Mouse (Mus musculus) layer of hippocampus, adult 9-10 months (tissue): ENCODE results near the gene Pagr1b.

Source experiments
- DNase-seq: peaks from one replicate; pipeline ENCODE4 v3.0.0; 2022; ENCODE audit warnings: low spot score

Pagr1b gene

DNA sequence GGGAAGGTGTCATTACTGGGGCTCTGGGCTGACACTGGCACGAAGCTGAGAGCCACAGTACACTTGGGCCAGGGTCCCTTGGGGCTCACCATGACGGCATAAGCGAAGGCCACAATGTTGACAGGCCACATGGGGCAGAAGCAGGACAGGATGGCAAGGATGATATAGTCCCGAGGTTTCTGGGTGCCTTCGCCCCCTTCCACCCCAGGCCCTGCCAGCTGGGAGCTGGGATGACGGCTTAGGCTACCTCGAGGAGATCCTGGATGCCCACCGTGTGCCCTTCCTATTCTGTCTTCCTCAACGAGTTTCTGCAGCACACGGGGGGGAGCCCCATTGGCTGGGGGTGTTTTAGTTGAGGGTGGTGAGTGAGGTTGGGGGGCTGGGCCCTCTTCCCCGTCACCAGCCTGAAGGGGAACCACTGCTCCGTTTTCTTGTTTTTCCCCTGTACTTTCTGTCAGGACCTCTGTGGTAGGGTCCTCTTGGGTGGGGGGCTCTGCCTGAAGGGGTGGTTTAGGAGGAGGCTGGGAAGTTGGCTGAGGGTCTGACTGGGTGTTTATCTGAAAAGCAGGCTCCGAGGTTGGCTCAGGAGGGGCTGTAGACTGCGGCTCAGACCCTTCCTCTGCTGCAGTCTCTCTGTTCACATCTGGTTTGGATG lies 3.1 kb upstream of the Pagr1b start:
- DNase-seq = no peak

DNA sequence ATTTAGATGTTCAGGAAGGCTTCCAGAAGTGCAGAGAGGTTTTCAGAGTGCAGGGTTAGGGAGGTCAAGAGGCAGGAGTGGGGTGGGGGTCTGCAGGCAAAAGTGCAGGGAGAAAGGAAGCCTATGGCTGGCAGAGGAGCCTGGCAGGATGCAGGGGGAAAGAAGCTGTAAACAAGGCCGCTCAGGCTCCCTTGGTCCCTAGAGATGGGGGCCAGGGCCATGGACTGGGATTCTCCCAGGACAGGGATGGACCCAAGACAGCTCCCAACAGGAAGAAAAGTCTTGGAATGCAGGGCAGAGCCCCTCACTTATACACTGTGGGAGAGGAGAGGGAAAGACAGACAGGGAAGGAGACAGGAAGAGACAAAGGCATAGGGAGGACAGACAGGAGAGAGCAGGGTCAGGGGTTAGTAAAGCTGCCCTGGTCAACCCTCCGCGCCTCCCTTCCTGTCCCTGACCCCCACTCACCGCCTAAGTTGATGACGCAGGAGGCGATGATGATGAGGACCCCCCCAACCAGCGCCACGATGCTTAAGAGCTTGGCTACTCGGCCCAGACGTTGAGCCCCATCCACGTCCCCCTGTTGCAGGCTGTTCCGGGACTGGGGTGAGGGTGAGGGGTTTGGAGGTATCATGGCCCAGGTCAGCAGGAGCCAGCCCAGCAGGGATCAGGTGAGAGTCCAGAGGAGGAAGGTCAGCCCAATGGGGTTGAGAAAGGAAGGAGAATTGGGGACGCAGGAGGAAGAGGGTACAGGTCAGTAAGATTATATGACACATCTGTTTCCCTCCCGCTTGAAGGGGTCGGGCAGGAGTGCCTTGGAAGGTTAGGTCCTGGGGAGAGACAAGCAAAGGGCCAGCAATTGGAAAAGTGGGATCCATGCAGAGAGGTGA lies 2.4 kb upstream of the Pagr1b start:
- no peak for DNase-seq

DNA sequence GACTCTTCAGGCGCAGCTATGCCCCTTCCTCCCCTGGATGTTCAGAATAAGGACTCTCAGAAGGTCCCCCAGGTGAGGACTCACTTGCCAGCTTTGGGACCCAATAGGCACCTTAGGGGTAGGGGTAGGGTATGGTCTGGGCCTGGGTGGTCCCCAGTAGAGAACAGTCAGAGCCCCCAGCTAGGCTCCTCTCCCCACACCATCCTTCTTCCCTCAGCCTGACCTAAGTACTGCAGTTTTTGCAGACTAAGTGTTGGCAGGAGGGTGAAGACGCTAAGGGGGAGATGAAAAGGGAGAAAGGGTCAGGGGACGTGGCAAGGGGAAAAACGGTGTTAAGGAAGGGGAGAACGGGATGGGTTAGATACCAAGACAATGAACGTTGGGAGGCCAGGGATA lies 1.7 kb upstream of the Pagr1b start:
- DNase-seq = no peak

DNA sequence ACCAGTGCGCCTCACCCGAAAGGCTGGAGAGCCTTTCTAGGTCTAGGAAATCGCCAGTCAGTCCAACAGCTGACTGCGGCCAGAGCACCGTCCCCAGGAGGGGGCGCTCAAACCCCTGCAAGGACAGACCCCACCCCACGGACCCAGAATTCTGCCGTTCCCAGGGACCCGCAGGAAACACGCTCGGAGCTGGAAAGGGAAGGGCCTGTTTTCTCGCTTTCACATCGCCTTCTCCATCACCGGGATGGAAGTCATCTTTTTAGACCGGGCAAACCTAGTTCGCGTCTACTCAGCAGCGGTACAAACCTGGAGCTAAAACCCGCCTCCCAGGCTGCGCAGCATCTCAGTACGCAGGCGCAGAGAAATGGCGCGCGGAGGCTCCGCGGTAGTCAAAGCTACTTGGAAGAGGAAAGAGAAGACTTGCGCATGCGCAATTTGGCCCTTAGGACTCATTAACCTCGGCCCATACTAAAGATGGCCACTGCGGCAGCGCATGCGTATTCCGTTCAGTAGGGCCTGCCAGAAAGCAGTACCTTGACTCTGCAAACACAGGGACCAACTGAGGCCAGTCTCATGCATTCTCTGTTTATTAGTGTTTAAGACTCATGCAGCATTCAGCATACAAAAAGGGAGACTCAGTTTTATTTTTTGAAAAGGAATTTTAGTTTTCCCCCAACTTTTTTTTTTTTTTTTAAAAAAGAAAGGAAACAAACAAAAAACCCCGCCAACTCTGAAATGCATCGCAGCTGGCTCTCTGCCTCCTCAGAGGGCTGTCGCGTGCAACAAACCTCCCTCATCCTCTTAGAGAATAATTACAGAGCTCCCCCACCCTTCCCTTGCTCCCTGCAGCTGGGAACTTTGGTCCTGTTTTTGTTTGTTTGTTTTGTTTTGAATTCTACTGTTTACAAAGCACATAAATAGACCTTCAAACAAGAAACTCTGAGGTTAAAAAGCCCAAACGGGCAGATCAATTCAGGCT lies 976 bp upstream of the Pagr1b start, which contains the start of gene Pagr1a:
Gene Pagr1a, minus strand, starts transcription at position 382 of the 979 bp plus-strand sequence.
- peak; percentile 95 for DNase-seq

DNA sequence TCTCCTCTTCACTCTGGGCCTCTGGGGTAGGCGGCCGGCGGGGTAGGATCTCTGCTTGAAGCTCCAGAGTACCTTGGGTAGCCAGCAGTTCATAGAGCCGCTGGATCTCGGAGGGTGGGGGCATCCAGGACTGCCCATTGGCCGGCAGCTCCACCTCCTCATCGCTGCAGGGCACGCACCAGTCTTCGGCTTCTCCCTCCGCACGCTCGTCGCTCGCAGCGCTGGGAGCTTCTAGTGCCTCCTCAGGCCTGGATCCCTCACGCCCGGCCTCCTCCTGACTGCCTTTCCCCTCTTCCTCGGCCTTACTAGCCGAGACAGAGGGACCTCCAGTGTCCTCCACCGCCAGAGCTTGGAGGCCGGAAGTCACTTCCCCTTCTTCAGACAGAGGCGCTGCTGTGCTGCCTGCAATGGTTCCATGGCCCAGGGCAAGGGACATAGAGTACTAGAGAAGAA lies 228 bp upstream of the Pagr1b start:
- DNase-seq = no peak

DNA sequence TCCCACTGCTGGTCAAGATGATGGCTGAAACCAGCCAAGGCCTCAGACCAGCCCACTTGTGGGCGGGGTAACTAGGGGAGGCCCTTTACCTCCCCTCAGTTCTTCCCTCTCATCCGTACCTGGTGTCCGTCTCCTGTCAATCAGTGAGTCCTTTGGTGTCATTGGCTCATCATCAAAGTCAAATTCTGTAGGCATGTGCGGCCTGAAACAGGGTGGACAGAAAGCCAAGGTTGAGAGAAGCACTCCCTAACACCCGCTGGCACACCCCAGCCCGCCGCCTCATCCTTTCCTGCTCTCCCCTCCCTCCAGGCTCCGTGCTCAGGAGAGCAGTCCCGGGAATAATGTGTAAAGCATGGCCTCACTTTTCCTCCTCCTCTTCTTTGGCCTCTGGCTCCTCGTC lies 203 bp downstream of the Pagr1b start:
- no peak for DNase-seq

DNA sequence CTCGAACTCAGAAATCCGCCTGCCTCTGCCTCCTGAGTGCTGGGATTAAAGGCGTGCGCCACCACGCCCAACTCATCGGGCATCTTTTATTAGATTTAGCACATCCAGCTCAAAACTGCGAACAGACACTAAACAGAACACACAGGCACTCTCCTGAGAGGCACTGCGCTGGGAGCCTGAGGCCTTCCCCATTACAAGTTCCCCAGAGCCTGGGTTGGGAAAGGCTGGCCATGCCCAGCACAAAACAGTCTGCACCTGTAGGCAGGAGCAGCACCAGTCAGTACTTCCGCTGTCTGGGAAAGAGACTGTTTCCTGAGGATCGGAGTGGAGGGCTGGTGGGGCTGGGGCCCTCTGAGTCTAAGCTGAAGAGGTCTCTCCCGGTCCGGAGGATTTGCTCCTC lies 1.3 kb downstream of the Pagr1b start:
- DNase-seq = no peak

DNA sequence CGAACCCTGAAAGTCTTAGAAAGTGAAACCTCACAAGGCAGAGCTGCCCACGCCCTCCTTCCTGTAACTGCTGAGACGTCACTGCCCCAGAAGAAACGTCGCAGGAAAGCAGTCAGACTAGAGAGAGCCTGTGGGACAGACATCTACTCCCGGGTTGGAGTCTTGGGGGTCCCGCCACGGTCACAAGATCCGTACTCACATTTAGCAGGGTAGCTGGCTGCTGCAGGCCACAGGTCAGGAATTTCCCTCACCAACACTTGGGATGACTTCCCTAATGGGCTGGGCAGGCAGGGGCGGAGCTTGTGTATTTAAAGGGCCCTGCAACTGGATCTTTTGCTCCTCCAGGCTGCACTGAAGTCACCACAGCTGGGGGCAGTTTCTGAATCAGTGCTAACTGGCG lies 2.0 kb downstream of the Pagr1b start, which contains the start of gene Mvp:
Gene Mvp, minus strand, starts transcription at position 302 of the 400 bp plus-strand sequence.
- DNase-seq = no peak

DNA sequence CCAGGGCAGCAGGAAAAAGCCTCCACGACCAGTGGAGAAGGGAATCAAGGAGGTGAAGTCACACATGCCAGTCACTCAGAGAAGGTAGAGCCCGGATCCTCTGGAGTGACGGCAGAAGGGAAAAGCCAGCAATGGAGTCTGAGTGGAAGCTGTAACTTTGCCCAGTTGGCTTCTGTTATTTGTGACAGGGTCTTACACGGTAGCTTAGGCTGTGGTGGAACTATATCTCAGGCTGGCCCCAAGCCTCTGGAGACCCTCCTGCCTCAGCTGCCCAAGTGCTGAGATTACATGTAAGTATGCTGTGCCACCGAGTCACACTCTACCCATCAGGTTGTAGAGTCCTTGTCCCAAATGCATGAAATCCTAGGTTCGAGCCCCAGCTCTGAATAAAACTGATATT lies 2.9 kb downstream of the Pagr1b start:
- no peak for DNase-seq

DNA sequence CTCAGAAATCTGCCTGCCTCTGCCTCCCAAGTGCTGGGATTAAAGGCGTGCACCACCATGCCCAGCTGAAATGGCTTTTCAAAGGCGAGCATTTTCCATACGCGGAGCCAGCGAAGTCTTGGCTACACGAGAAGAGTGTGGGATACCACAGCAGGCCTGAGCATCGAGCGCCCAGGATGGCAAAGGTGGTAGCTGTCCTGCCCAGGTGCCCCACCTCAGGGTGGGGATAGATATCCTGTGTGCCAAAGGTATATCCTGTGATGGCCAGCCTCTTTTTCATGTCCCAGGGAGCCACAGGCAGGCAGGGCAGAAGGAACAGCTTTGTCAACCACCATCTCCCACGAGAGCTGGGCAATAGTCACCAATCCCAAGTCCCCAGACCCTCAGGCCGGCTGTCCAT lies 3.4 kb downstream of the Pagr1b start:
- no peak for DNase-seq

DNA sequence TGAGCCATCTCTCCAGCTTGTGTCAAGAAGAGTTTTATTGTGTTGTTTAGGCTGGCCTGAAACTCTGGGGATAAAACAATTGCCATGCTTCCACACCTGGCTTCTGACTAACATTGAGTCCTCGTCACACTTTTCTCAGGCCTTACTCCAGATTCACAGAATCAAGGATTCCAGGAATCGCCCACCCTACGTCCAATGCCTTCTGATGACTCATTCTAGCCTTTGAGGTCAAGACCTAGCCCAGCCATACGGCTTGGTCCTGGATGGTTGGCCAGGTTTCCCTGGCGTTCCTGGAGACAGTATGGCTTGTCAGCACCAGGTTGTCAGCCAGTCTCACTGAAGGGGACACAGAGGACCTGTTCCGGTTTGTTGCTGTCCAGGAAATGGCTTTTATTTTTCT lies 3.9 kb downstream of the Pagr1b start:
- DNase-seq = no peak

DNA sequence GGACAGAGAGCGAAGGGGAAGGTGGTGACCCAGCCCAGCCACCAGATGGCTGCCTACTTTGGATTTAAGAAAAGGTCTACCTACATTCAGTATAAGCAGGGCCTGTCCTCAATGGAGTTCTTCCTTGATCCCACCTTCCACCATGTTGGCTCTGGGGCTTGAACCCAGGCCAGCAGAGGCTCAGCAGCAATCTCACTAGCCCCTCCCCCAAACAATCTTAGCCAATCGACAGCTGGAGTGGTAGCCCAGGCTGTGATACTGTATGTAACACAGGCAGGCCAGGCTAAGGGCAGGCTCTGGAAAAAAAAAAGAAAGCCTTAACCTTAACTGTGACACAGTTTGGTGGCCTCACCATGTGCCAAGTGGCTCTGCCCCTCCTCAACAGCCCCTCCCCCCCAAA lies 4.6 kb downstream of the Pagr1b start:
- no peak for DNase-seq

DNA sequence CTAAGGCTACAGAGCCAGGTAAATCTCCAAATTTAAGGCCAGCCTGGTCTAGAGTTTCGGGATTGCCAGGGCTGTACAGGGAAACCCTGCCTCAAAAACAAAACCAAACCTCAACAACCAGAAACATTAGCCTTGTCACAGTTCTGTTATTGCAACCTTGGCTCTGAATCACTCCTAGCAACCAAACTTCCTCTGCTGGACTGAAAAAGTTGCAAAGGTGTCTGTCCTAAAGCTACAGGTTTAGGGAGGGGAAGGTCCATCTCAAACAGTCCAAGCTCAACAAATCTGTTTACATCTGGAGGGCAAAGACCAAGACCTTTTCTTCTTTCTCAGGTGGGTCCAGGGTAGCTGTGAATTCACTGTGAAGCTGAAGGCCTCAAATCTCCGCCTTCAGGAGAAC lies 5.2 kb downstream of the Pagr1b start:
- DNase-seq = no peak

DNA sequence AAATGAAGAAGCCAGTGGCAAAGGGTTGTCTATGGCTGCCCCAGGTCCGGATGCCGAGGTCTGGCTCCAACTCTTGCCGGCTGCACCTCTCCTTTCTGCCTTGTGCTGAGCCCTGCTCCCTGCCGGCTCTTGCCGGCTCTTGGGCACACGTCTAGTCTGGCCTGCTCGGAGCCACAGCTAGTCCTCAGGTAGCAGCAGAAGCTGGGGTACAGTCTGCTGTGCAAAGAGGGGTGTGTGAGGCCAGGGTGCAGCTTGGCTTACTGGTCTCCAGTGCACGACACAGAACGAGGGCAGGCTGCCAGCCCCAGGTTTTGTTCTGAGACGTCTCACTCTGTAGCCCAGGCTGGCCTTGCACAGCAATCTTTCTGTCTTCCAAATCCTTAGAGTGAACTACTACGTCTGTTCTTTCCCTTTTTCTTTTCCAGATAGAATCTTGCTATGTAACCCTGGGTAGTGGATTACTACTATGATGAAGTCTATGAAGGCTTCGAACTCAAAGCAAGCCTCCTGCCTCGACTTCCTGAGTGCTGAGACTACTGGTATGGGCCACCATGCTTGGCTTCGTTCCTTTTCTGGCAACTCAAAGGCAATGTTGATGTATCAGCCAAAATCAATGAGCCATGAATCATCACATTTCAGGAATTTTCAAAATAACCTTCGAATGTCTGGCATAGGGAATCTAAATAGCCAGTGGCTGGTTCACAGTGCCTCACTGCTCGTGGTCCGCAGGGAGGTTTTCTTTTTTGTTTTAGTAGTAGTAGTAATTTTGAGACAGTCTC lies 6.8 kb downstream of the Pagr1b start:
- no peak for DNase-seq

DNA sequence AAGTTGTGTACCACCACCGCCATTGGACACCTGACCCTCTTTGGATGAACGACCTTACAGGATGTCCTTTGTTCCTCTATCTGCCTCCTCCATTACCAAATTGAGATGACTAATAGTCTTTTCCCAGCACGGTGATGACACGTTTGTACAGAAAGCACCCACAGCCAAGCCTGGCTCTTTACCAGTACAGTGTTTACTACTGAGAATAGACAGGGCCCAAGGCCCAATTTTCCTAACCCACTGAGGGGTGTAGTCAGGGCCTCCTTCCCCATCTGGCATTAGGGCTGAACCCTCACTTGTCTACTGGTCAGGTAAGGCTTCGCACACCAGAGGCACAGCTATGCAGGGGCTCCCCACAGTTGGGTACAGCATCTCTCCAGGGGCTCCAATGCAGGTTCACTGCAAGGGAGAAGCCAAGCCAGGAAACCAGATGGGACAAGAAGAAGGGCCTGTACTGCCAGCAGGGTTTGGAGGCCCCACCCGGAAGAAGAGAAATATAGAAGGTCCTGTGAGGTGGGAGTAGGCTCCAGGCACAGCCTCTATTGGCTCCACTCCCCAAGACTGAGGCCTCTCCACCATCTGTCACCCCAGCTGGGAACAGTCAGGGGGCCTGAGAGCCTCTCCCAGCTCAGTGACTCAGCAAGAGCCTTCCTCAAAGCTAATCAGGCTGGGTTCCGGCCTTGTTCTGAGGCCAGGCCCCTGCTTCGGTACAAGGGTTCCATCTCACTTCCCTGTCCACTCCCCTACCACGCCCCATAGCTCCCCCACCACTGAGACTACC lies 7.9 kb downstream of the Pagr1b start:
- DNase-seq = peak; percentile 74

DNA sequence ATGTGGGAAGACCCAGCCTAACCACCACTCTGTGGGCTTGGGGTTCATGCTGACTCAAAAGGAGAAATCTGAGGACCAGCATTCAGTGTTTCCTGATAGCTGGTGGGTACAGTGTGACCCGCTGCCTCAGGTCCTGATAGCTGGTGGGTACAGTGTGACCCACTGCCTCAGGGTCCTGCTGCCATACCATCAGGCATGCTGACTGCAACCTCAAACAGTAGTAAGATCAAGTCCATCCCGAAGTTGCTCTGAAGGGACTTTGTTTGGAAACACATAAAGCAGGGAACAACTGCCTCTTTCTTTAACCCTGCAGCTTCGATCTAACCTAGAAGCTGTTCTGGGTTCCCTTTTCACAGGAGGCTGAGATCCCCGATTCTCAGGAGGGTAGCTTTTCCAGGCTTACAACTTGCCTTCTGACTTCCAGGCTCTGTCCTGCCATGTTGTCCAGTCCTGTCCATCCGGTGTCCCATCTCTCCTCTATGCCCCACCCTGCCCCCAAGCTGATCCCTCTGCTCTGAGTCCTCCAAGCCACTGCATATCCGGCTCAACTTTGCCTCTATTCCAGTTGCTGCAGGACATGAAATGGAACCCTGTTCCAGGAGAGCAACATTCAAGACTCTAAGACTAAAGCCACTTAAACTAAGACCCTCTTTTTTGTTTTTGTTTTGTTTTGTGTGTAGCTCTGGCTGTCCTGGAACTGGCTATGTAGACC lies 8.8 kb downstream of the Pagr1b start:
- DNase-seq = no peak

DNA sequence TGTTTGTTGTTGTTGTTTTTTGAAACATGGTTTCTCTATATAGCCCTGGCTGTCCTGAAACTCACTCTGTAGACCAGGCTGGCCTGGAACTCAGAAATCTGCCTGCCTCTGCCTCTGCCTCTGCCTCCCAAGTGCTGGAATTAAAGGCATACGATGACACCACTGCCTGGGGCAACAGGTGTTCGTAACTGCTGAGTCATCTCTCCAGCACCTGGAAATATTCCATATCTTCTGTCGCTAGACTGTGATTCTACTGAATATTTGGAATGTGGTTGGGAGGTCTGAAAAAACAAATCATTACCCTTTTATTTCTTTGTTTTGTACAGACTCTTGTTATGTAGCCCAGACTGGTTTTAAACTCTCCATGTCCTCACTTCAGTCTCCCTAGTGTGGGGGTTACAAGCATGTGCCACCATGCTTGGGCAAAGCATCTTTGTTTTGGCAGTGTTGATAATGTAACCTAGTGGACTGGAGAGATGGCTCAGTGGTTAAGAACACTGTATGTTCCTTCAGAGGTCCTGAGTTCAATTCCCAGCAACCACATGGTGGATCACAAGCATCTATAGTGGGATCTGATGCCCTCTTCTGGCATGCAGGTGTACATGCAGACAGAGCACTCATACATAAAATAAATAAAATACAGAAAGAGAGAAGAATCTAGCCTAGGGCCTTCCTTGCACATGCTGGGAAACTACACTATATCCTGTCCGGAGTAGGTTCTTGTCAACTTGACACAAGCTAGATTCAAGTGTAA lies 12.0 kb downstream of the Pagr1b start:
- no peak for DNase-seq

DNA sequence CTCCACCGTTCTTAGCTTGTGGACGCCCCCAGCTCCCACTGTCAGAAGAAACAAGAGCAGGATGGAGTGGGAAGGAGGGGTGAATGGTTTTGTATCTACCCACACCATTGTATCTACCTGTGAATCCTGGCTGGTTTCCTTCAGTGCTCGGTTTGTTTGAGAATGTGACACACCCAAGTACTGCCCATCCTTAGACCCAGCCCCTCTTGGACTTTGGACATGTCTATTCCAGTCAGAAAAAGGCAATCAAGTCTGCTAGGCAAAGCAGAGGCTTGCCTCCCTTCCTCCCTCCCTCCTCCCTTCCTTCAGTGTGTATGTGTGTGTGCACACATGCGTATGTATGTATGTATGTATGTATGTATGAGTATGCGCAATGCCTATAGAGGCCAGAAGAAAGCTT lies 12.7 kb downstream of the Pagr1b start:
- no peak for DNase-seq

DNA sequence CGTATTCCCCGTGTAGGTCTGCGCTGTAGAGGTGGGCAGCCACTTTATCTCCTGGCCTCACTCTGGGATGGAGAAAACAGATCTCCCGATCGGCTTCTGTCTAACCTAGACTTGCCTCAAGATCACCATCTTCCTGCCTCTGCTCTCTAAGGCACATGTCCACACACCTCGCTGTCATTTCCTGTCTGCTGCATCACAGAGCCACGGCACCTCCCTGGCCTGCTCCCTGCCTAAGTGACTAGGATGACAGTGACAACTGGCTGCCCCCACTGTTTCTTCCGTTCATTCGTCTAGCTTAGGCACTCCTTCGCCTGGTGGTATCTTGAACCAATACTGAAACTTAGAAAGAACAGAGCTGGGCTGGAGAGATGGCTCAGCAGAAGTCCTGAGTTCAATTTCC lies 16.7 kb downstream of the Pagr1b start:
- no peak for DNase-seq
